Mouse (Mus musculus): ENCODE results near the gene Jade1. TPM values are rescaled to one million over a fixed set of nuclear protein-coding genes. Genes with fewer than 3 reads are reported as not detected.

The Jade1 gene
- polyA plus RNA-seq, 1 experiment, result 201 TPM

GRCm38 (mm10) chr3:41588495-41588894, 33.0 kb downstream of the Jade1 start:
- Histone ChIP-seq H3K27ac (ENCODE audit: insufficient read depth, low read length) (peak overlapping the region; percentile 32; the same call in 1 of the 2 replicates), H3K9ac (ENCODE audit: low read depth, poor library complexity, severe bottlenecking) (no peak overlapping the region), H3K36me3 (ENCODE audit: control insufficient read depth, insufficient read depth, low read length, poor library complexity, severe bottlenecking) (peaks cover 69% of the 10 kb centered on the region), H3K4me1 (ENCODE audit: control insufficient read depth, insufficient read depth, low read length) (peaks cover 10% of the 10 kb centered on the region), H3K27me3 (ENCODE audit: control insufficient read depth, insufficient read depth, low read length, poor library complexity, severe bottlenecking) (no peaks in the 10 kb centered on the region), H3K9me3 (replicated peaks; ENCODE audit: control insufficient read depth, insufficient read depth, low read length, poor library complexity, severe bottlenecking) (no peaks in the 10 kb centered on the region), H3K4me3 (ENCODE audit: low read depth, low read length) (no peak overlapping the region)
- no peak for TF ChIP-seq EP300 (IDR thresholded peaks at IDR 0.05; ENCODE audit: insufficient read depth, low read depth, low read length)
- no peak for TF ChIP-seq CTCF (IDR thresholded peaks at IDR 0.05; ENCODE audit: low read depth, low read length)
- no peak for TF ChIP-seq POLR2A (IDR thresholded peaks at IDR 0.05; ENCODE audit: insufficient read depth, low read length)

GRCm38 (mm10) chr3:41589246-41589914, 33.8 kb downstream of the Jade1 start:
- Histone ChIP-seq H3K9ac (ENCODE audit: low read depth, poor library complexity, severe bottlenecking) (no peak overlapping the region), H3K9me3 (replicated peaks; ENCODE audit: control insufficient read depth, insufficient read depth, low read length, poor library complexity, severe bottlenecking) (no peaks in the 10 kb centered on the region), H3K27ac (ENCODE audit: insufficient read depth, low read length) (peak overlapping the region; percentile 32; the same call in 1 of the 2 replicates), H3K27me3 (ENCODE audit: control insufficient read depth, insufficient read depth, low read length, poor library complexity, severe bottlenecking) (no peaks in the 10 kb centered on the region), H3K36me3 (ENCODE audit: control insufficient read depth, insufficient read depth, low read length, poor library complexity, severe bottlenecking) (peaks cover 71% of the 10 kb centered on the region), H3K4me3 (ENCODE audit: low read depth, low read length) (no peak overlapping the region), H3K4me1 (ENCODE audit: control insufficient read depth, insufficient read depth, low read length) (peaks cover 7% of the 10 kb centered on the region)
- no peak for TF ChIP-seq POLR2A (IDR thresholded peaks at IDR 0.05; ENCODE audit: insufficient read depth, low read length)
- no peak for TF ChIP-seq EP300 (IDR thresholded peaks at IDR 0.05; ENCODE audit: insufficient read depth, low read depth, low read length)
- TF ChIP-seq CTCF (IDR thresholded peaks at IDR 0.05; ENCODE audit: low read depth, low read length), result no peak

GRCm38 (mm10) chr3:41589988-41590387, 34.5 kb downstream of the Jade1 start:
- Histone ChIP-seq H3K27me3 (ENCODE audit: control insufficient read depth, insufficient read depth, low read length, poor library complexity, severe bottlenecking) (no peaks in the 10 kb centered on the region), H3K4me1 (ENCODE audit: control insufficient read depth, insufficient read depth, low read length) (peaks cover 7% of the 10 kb centered on the region), H3K27ac (ENCODE audit: insufficient read depth, low read length) (peak overlapping the region; percentile 20; the same call in 1 of the 2 replicates), H3K4me3 (ENCODE audit: low read depth, low read length) (no peak overlapping the region), H3K9ac (ENCODE audit: low read depth, poor library complexity, severe bottlenecking) (no peak overlapping the region), H3K9me3 (replicated peaks; ENCODE audit: control insufficient read depth, insufficient read depth, low read length, poor library complexity, severe bottlenecking) (no peaks in the 10 kb centered on the region), H3K36me3 (ENCODE audit: control insufficient read depth, insufficient read depth, low read length, poor library complexity, severe bottlenecking) (peaks cover 76% of the 10 kb centered on the region)
- TF ChIP-seq CTCF (IDR thresholded peaks at IDR 0.05; ENCODE audit: low read depth, low read length) (no peak), POLR2A (IDR thresholded peaks at IDR 0.05; ENCODE audit: insufficient read depth, low read length) (no peak)

- H3K9me3 ChIP-seq (replicated peaks; ENCODE audit: control insufficient read depth, insufficient read depth, low read length, poor library complexity, severe bottlenecking), result no peaks in the 10 kb centered on the region
- peaks cover 5% of the 10 kb centered on the region for H3K4me1 ChIP-seq (ENCODE audit: control insufficient read depth, insufficient read depth, low read length)
- no peak overlapping the region for H3K4me3 ChIP-seq (ENCODE audit: low read depth, low read length)
- TF ChIP-seq CTCF (IDR thresholded peaks at IDR 0.05; ENCODE audit: low read depth, low read length) (no peak), POLR2A (IDR thresholded peaks at IDR 0.05; ENCODE audit: insufficient read depth, low read length) (no peak)
- no peaks in the 10 kb centered on the region for H3K27me3 ChIP-seq (ENCODE audit: control insufficient read depth, insufficient read depth, low read length, poor library complexity, severe bottlenecking)
- peaks cover 77% of the 10 kb centered on the region for H3K36me3 ChIP-seq (ENCODE audit: control insufficient read depth, insufficient read depth, low read length, poor library complexity, severe bottlenecking)
- H3K9ac ChIP-seq (ENCODE audit: low read depth, poor library complexity, severe bottlenecking), result no peak overlapping the region
- H3K27ac ChIP-seq (ENCODE audit: insufficient read depth, low read length), result no peak overlapping the region
These were observed 35.4 kb downstream of the Jade1 start for GRCm38 (mm10) chr3:41590695-41591559.

- Histone ChIP-seq H3K4me1 (ENCODE audit: control insufficient read depth, insufficient read depth, low read length) (peaks cover 5% of the 10 kb centered on the region), H3K36me3 (ENCODE audit: control insufficient read depth, insufficient read depth, low read length, poor library complexity, severe bottlenecking) (peaks cover 85% of the 10 kb centered on the region), H3K9me3 (replicated peaks; ENCODE audit: control insufficient read depth, insufficient read depth, low read length, poor library complexity, severe bottlenecking) (no peaks in the 10 kb centered on the region), H3K9ac (ENCODE audit: low read depth, poor library complexity, severe bottlenecking) (no peak overlapping the region), H3K27me3 (ENCODE audit: control insufficient read depth, insufficient read depth, low read length, poor library complexity, severe bottlenecking) (no peaks in the 10 kb centered on the region), H3K4me3 (ENCODE audit: low read depth, low read length) (no peak overlapping the region), H3K27ac (ENCODE audit: insufficient read depth, low read length) (no peak overlapping the region)
- TF ChIP-seq POLR2A (IDR thresholded peaks at IDR 0.05; ENCODE audit: insufficient read depth, low read length) (no peak), CTCF (IDR thresholded peaks at IDR 0.05; ENCODE audit: low read depth, low read length) (no peak), EP300 (IDR thresholded peaks at IDR 0.05; ENCODE audit: insufficient read depth, low read depth, low read length) (no peak)
These were observed 36.2 kb downstream of the Jade1 start for GRCm38 (mm10) chr3:41591651-41592170.

GRCm38 (mm10) chr3:41592805-41593204, 37.3 kb downstream of the Jade1 start:
- TF ChIP-seq CTCF (IDR thresholded peaks at IDR 0.05; ENCODE audit: low read depth, low read length), result no peak
- TF ChIP-seq EP300 (IDR thresholded peaks at IDR 0.05; ENCODE audit: insufficient read depth, low read depth, low read length), result no peak
- no peak for TF ChIP-seq POLR2A (IDR thresholded peaks at IDR 0.05; ENCODE audit: insufficient read depth, low read length)
- no peaks in the 10 kb centered on the region for H3K9me3 ChIP-seq (replicated peaks; ENCODE audit: control insufficient read depth, insufficient read depth, low read length, poor library complexity, severe bottlenecking)
- no peaks in the 10 kb centered on the region for H3K27me3 ChIP-seq (ENCODE audit: control insufficient read depth, insufficient read depth, low read length, poor library complexity, severe bottlenecking)
- no peak overlapping the region for H3K9ac ChIP-seq (ENCODE audit: low read depth, poor library complexity, severe bottlenecking)
- H3K27ac ChIP-seq (ENCODE audit: insufficient read depth, low read length), result no peak overlapping the region
- H3K4me1 ChIP-seq (ENCODE audit: control insufficient read depth, insufficient read depth, low read length), result peaks cover 5% of the 10 kb centered on the region
- peaks cover 95% of the 10 kb centered on the region for H3K36me3 ChIP-seq (ENCODE audit: control insufficient read depth, insufficient read depth, low read length, poor library complexity, severe bottlenecking)
- H3K4me3 ChIP-seq (ENCODE audit: low read depth, low read length), result no peak overlapping the region
